Mouse (Mus musculus): ENCODE data around the gene March6. TPM values are rescaled to one million over a fixed set of nuclear protein-coding genes. Genes with fewer than 3 reads are reported as not detected.

Gene March6
- polyA plus RNA-seq (2012; rRNA removed) = 90.0 and 92.4 TPM in 2 replicates

GRCm38 (mm10) chr15:31530659-31531445, at the start of gene March6:
Gene March6, minus strand, starts transcription at chr15:31531053.

GRCm38 (mm10) chr15:31565184-31565583, 34.3 kb upstream of the March6 start, which contains the start of gene Cmbl:
Gene Cmbl, plus strand, starts transcription at chr15:31565389.

DNA sequence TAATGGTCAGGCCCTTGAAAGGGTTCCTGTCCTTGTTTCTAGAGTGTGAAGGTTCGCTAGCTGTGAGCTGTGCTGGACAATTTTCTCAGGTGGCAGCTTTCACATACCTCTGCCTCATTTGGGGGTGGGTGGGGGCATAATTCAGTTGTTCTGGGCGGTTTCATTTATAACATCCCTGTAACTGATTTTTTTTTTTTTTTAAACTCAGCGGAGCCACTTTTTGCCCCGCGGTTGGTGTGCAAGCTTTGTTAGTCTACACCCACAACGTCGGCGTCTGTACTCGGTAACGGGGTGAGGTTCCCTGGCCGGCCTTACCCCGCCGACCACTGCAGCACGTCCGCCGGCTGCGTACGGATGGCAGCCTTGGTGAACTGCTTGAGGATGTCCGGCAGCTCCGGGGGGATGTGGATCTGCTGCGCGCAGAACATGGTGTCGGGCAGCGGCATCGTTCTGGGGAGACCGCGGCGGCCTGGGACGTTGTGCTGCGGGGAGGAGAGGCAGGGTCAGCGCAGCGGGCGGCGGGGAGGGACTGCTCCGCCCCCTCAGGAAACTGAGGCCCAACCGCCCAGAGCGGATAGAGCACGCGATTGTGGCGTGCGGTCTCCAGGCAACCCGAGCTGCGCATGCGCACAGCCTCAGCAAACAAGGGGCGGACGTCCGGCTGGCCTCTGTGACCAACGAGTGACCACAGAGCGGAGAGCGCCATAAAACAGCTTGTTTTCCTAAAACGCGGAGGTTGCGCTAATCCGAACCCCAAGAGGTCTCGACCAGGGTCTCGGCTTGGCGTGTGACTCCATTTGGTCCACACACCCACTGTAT, 77.5 kb downstream of the March6 start, which contains the start of gene Ropn1l:
Gene Ropn1l (minus strand): TSS at position 640 of the 819 bp plus-strand sequence.

Other genes with a start within 250 kb of the March6 start
- gene Ankrd33b, start 163.3 kb downstream of the March6 start, polyA plus RNA-seq (2012; rRNA removed) = 0.43 and 0.44 TPM in 2 replicates
- 1.3 and 1.5 TPM in 2 replicates for gene Ropn1l, start 77.3 kb downstream of the March6 start, polyA plus RNA-seq (2012; rRNA removed)
- 17.4 and 18.8 TPM in 2 replicates for gene Cmbl, start 34.3 kb upstream of the March6 start, polyA plus RNA-seq (2012; rRNA removed)
- gene Cct5, start 70.8 kb upstream of the March6 start, polyA plus RNA-seq (2012; rRNA removed) = 369 and 395 TPM in 2 replicates
- gene Fam173b, start 70.8 kb upstream of the March6 start, polyA plus RNA-seq (2012; rRNA removed) = 12.1 and 13.6 TPM in 2 replicates

Measured in central nervous system, embryonic 18 days (tissue).